Mouse (Mus musculus) kidney, postnatal 14 days (tissue): ENCODE results near the gene Tpbgl.

ENCODE experiments used
- DNase-seq: peaks from one replicate; pipeline ENCODE4 v3.0.0; 2022; ENCODE audit warnings: mixed read lengths

Tpbgl gene

GRCm38 (mm10) chr7:99641245-99641644 is 14.3 kb upstream of the Tpbgl start:
- no peak for DNase-seq

DNA sequence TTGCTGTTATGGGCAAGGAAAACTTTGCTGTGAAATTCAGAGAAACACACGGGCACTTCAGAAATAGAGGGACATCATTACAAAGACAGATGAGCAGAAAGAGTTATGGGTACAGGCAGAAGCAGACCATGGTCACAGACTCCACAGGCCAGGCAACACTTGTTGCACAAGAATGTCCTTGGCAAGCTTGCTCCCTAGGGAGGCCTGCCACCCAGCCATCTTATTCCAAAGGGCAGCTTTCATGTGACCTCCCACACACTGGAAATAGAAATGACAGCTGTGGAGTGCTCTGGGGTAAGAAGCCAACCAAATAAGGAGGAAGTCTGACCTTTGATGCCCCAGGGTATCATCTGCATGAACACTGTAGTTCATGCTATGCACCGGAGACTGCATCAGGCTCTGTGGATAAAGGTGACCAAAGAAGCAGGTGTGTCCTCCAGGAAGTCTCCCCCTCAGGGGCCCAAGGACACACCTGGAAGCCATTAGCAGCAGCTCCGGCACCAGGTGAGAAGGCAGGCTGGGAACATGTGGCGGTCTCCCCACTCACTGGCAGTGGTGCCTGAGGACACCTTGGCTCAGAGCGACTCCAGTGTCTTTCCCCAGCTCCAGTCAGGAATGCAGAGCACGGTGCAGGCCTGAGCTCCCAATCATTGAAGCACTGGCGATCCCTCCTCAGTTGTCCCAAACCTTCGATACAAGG is 7.2 kb upstream of the Tpbgl start:
- DNase-seq: no peak

DNA sequence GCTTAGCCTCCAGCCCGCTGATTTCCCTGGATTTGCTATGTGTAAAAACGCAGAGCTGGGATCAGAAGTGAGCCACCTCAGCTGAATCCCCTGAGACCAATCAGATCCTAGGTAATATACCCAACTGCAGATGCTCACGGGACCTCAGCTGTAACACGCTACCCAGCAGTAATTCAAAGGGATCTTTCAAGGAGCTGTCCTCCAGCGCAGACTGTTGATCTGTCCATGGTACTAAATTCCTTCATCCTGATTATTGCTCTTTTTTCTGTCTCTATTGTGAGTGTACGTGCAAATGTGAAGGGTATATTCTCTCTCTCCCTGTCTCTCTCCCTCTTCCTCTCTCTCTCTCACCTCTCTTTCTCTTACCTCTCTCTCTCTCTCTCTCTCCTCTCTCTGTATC is 5.4 kb upstream of the Tpbgl start:
- no peak for DNase-seq

DNA sequence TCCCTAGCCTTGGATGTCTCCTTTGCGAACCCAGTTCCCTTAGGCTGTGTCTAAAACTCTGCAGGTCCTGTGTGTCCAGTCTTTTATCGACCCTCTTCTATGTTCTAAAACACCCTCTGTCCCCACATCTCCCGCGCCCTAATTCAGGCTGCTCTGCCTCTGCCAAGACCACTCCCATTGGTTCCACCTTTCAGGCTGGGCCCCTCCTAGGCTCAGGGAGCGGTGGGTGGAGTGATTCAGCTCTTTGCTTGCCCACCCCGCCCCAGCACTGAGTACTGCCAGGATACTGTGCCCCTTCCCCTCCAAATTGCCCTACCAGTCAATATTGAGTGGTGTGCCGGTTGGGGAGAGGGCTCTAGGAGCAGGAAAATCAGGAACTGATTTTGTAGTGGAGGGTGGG is 463 bp upstream of the Tpbgl start:
- no peak for DNase-seq

DNA sequence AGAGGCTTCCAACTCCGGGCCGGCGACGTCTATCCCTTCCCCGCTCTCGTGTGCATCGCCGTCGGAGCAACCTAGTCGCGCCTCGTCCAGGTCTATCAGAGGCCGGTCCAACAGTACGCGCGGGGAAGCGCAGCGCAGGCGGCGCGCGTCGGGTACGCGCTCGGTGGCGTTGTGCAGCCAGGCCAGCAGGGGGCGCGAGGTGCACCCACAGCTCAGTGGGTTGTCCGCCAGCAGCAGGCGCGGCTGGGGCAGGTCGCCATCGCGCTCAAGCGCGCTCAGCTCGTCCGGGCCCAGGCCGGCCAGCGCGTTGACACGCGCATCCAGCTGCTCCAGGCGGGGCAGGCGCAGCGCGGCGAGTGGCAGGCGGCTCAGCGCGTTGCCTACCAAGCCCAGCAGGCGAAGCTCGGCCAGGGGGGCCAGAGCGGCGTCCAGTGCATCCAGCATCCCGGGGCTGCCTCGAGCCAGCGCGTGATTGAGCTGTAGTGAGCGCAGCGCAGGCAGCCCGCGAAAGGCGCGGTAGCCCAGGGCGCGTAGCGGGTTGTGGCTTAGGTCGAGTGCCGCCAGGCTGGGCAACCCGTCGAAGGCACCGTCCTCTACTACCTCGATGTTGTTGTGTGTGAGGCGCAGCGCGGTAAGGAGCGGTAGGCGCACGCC is 1.1 kb downstream of the Tpbgl start:
- peak; percentile 90 for DNase-seq

- peak; percentile 27 for DNase-seq
Observed at GRCm38 (mm10) chr7:99618860-99619259, 8.0 kb downstream of the Tpbgl start.

DNA sequence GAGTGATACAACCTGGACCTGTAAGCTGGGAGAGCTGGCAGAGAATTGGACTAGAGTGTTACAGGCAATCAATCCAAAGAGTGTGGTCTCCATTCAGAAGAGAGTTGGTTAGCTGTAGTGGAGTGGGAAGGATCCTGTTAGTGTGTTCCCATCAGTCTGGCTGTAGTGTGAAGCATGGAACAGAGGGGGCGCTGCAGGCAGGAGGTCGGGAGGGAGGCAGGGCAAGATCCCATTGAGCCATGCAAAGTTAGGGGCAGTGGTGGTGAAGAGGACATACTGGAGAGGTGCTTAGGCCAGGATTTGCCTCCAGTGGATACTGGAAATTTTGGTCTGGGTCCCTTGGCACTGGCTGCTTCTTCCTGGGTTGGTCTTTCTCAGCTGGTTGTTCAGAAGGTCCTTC is 8.6 kb downstream of the Tpbgl start:
- no peak for DNase-seq

- no peak for DNase-seq
Observed at GRCm38 (mm10) chr7:99607632-99608031, 19.3 kb downstream of the Tpbgl start.

DNA sequence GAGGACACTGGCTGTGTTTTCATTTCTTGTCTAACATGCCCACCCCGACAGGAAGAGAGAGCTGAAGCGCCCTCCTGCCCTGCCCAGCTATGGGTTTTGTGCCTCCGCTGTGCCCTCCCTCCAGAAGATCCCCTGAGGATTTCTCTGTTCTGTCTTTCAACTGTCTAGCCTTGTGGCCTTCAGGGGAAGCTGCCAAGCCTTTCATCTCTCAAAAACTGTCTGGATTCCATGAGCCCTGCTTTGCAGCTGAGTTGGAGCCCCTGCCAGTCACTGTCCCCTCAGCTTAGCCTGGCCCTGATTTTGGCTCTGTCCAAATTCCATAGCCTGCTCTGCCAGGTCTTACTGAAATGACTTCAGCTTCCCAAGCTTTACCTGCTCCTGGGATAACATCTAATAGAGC is 20.1 kb downstream of the Tpbgl start:
- DNase-seq: no peak

- no peak for DNase-seq
Observed at GRCm38 (mm10) chr7:99606303-99606702, 20.6 kb downstream of the Tpbgl start.

DNA sequence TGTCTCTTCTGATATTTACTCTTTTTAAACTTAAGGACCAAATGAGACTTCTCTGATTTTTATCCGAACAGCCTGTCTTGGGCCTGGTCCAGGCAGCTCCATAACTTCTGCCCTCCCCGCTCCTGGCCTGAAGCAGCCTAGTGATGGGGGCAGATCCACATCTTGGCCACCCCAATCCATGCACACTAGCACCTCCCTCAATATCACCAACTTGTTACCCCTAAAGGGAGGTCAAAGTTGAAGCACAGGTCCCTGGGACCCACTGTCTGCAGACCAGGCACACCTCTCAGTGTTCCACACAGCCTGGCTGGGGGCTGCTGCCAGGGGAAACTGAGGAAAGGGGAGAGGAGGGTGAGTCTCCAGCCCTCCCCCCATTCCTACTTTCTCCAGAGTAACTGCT is 21.8 kb downstream of the Tpbgl start:
- DNase-seq: no peak

GRCm38 (mm10) chr7:99603875-99604662 is 22.8 kb downstream of the Tpbgl start:
- no peak for DNase-seq

DNA sequence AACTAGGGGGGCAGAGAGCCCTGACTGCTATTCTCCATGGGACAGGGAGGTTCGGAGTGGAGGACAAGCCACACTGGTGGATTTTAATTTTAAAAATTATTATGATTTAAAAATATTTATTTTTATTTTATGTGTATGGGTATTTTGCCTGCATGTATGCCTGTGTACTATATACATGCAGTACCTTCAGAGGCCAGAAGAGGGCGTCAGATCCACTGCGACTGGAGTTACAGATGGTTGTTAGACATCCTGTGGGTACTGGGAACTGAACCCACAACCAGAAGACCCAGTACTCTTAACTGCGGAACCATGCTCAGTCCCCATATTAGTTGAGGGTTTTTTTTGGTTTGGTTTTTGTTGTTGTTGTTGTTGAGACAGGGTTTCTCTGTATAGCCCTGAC is 28.2 kb downstream of the Tpbgl start:
- DNase-seq: no peak

DNA sequence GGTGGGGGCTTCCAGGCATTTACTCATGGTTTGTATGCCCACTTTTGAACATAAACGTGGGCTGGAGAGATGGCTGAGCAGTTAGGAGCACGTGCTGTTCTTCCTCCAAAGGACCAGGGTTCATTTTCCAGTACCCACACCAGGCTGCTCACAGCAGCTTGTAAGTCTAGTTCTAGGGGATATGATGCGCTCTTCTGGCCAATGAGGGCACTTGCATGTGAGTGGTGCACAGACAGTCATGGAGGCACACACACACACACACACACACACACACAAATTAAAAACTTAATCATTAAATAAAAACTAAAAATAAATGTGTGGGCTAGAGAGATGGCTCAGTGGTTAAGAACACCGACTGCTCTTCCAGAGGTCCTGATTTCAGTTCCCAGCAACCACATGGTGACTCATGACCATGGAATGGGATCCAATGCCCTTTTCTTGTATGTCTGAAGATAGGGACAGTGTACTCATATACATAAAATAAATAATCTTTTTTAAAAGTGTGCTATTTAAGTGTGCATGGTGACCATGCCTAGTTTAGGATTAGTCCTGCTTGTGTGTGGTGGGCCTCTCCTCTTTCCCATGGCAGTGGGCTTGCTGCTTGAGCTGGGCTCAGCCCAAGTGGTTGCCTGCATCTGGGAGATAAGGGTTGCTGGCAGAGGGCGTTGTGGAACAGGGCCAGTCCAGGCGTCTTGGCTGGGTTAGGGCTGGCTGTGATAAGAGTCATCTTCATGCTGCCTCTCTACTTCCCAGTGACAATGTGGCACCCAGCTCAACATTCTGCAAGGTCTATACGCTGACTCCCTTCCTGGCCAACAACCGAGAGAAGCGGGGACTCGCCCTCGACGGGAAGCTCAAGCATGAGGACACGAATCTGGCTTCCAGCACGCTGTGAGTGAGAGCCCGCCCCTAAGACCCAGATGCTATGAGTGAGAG is 32.8 kb downstream of the Tpbgl start:
- DNase-seq: no peak

DNA sequence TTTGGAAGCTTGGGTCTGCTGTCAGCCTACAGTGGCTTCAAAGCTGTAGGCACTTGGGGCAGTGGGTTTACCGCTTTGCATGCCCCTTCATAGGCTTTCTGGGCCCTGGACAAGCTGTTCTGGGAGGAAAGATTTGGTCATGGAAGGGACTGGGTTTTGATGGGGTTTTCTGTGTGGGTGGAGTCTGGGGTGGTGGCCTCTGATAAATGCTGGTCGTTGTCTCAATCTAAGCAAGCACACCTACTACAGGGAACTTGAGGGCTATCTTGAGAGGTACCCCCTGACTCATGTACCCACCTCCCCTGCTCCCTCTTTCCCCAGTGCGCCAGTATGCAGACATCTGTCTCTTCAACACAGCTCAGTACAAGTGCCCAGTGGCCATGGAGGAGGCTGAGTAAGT is 34.2 kb downstream of the Tpbgl start:
- DNase-seq: no peak

- DNase-seq: no peak
Observed at GRCm38 (mm10) chr7:99590646-99591045, 36.3 kb downstream of the Tpbgl start.

DNA sequence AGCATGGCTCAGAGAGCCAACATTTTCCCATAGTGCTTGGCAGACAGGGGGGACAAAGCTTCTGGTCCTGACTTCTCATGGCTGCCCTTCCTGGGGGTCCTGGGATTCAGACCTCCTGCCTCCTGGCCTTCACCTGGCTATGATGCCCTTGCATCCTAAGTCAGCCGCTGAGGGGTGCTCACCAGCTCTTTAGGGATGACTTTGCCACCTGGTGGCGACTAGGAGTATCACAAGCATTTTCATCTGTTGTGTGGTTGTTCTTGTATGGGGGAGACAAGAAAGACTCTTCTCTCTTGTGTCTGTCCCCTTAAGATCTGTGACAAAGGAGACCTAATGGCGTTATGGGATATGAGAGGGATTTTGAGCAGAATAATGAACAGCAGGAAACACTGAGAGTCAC is 36.8 kb downstream of the Tpbgl start:
- DNase-seq: peak; percentile 82

DNA sequence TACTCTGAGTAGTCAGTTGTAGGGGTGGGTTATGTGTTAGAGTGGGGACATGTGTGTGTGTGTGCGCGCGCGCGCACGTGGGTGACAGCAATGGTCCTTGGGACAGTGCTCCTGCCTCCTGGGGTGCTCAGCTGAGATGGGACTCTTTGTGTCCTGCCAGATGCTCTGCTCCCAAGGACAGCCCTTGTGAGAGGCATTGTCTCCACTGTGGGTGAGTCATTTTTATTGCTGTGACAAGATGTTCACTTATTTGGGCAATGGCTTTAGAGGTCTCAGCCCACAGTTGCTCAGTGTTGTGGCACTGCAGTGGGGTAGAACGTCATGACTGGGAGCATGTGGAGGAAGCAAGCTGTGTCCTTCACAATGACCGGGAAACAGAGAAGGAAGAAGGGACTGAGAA is 40.9 kb downstream of the Tpbgl start:
- DNase-seq: no peak

GRCm38 (mm10) chr7:99583625-99584024 is 43.3 kb downstream of the Tpbgl start:
- no peak for DNase-seq

- peak; percentile 69 for DNase-seq
Observed at GRCm38 (mm10) chr7:99582867-99583266, 44.0 kb downstream of the Tpbgl start.

GRCm38 (mm10) chr7:99582306-99582705 is 44.6 kb downstream of the Tpbgl start:
- no peak for DNase-seq

GRCm38 (mm10) chr7:99580247-99580646 is 46.7 kb downstream of the Tpbgl start:
- DNase-seq: peak; percentile 25
